ENCODE assay signal across 10 mouse cellular contexts in genomic region chr9:71168511-71168910, GRCm38 (mm10). TPM values are rescaled to one million over a fixed set of nuclear protein-coding genes. Genes with fewer than 3 reads are reported as not detected.
A peak's percentile ranks its signal among the peaks of the same experiment; 100 is the strongest.
DNase-seq lines count a peak whose midpoint lies in the region; ATAC-seq and TF ChIP-seq lines count a peak whose summit lies in the region.
"Had no signal": no experiment of that assay in that cellular context is flagged by ENCODE, and none has a peak within 500 bp of the region (broad histone marks: within the 10 kb centered on the region; RNA-seq: fewer than 3 reads in every experiment).

Aqp9 (minus strand) TSS chr9:71168682.

- H3K79me2 ChIP-seq in MEL (ENCODE audit: control insufficient read depth, insufficient read depth, low read length, poor library complexity), result peaks cover 3% of the 10 kb centered on the region

- TF ChIP-seq CTCF in MEL (IDR thresholded peaks at IDR 0.05 in 2 of 3, conservative IDR thresholded peaks at IDR 0.05 in 1 of 3; ENCODE audit: control insufficient read depth in 1 of 3, insufficient read depth in 1 of 3, low read depth in 2 of 3, low read length in 3 of 3, poor library complexity in 1 of 3, severe bottlenecking in 1 of 3), result no peak

- no peak for TF ChIP-seq POLR2A in MEL (IDR thresholded peaks at IDR 0.05; ENCODE audit: control insufficient read depth in 1 of 2, insufficient read depth in 1 of 2, low read depth in 1 of 2, low read length in 2 of 2, poor library complexity in 1 of 2)

- H3K4me1 ChIP-seq in hindbrain, embryonic 15.5 days (replicated peaks), result peaks cover 14% of the 10 kb centered on the region
- H3K4me1 ChIP-seq in hindbrain, embryonic 11.5 days (replicated peaks; ENCODE audit: control insufficient read depth, insufficient read depth, low read length), result no peaks in the 10 kb centered on the region
- peaks cover 19 to 33% of the 10 kb centered on the region in 2 experiments for H3K4me1 ChIP-seq in MEL (ENCODE audit: control insufficient read depth in 1 of 2, insufficient read depth in 2 of 2, low read length in 2 of 2)
- H3K4me1 ChIP-seq in liver, embryonic 15.5 days (replicated peaks), result peaks cover 73% of the 10 kb centered on the region

- H3K9me3 ChIP-seq in hindbrain, embryonic 15.5 days, result no peaks in the 10 kb centered on the region
- H3K9me3 ChIP-seq in hindbrain, embryonic 11.5 days (ENCODE audit: control insufficient read depth, low read length), result no peaks in the 10 kb centered on the region
- no peaks in the 10 kb centered on the region for H3K9me3 ChIP-seq in MEL (replicated peaks; ENCODE audit: insufficient read depth, low read length)
- no peaks in the 10 kb centered on the region for H3K9me3 ChIP-seq in liver, embryonic 15.5 days (replicated peaks)

- H3K4me2 ChIP-seq in hindbrain, embryonic 15.5 days, result no peak within 1 kb of the TSS
- no peak within 1 kb of the TSS for H3K4me2 ChIP-seq in hindbrain, embryonic 11.5 days (replicated peaks; ENCODE audit: low read depth, low read length)
- peak within 1 kb of the TSS; percentile 60 for H3K4me2 ChIP-seq in liver, embryonic 15.5 days

- H3K36me3 ChIP-seq in hindbrain, embryonic 15.5 days, result no peaks in the 10 kb centered on the region
- H3K36me3 ChIP-seq in hindbrain, embryonic 11.5 days (ENCODE audit: control insufficient read depth, insufficient read depth, low read length), result no peaks in the 10 kb centered on the region
- peaks cover 0 to 37% of the 10 kb centered on the region in 2 experiments; a peak in 2 of 4 replicates for H3K36me3 ChIP-seq in MEL (ENCODE audit: control insufficient read depth in 1 of 2, insufficient read depth in 2 of 2, low read length in 2 of 2)
- H3K36me3 ChIP-seq in liver, embryonic 15.5 days (replicated peaks), result no peaks in the 10 kb centered on the region

- TF ChIP-seq EP300 in MEL (IDR thresholded peaks at IDR 0.05; ENCODE audit: low read depth in 1 of 2, low read length in 2 of 2), result no peak

- H3K27me3 ChIP-seq in hindbrain, embryonic 15.5 days, result no peaks in the 10 kb centered on the region
- no peaks in the 10 kb centered on the region for H3K27me3 ChIP-seq in hindbrain, embryonic 11.5 days (ENCODE audit: control insufficient read depth, insufficient read depth, low read length)
- H3K27me3 ChIP-seq in MEL (ENCODE audit: control insufficient read depth in 1 of 2, insufficient read depth in 2 of 2, low read length in 2 of 2), result no peaks in the 10 kb centered on the region
- no peaks in the 10 kb centered on the region for H3K27me3 ChIP-seq in liver, embryonic 15.5 days

- H3K4me3 ChIP-seq in hindbrain, embryonic 15.5 days, result no peak within 1 kb of the TSS
- H3K4me3 ChIP-seq in hindbrain, embryonic 11.5 days (ENCODE audit: low read depth, low read length), result no peak within 1 kb of the TSS
- H3K4me3 ChIP-seq in MEL (ENCODE audit: control insufficient read depth in 1 of 2, insufficient read depth in 1 of 2, low read depth in 2 of 2, low read length in 2 of 2), result no peak within 1 kb of the TSS
- H3K4me3 ChIP-seq in liver, embryonic 15.5 days (replicated peaks), result no peak within 1 kb of the TSS

- ATAC-seq in hindbrain, embryonic 15.5 days (ENCODE audit: low FRiP score, low read depth), result no peak
- no peak for ATAC-seq in hindbrain, embryonic 11.5 days (ENCODE audit: low FRiP score)
- no peak for ATAC-seq in erythroblast, adult 5-6 weeks (replicated peaks; ENCODE audit: low FRiP score, poor library complexity, severe bottlenecking)
- no peak for ATAC-seq in liver, embryonic 15.5 days (ENCODE audit: insufficient read depth)
- ATAC-seq: Patski had no signal

- DNase-seq in hindbrain, embryonic 11.5 days (ENCODE audit: low spot score), result no peak
- no peak for DNase-seq in MEL (ENCODE audit: low read depth, low spot score)
- DNase-seq in ovary, postnatal 36 days (ENCODE audit: low spot score), result no peak
- DNase-seq in MN1 (ENCODE audit: low spot score), result no peak
- no peak for DNase-seq in layer of hippocampus, postnatal 36 days
- DNase-seq: lung, postnatal 36 days had no signal

- H3K27ac ChIP-seq in hindbrain, embryonic 15.5 days (replicated peaks), result peak within 1 kb of the TSS; percentile 72
- no peak within 1 kb of the TSS for H3K27ac ChIP-seq in hindbrain, embryonic 11.5 days (ENCODE audit: low read depth, low read length)
- H3K27ac ChIP-seq in MEL (ENCODE audit: control insufficient read depth, low read depth, low read length), result no peak within 1 kb of the TSS
- peak within 1 kb of the TSS; percentile 97 for H3K27ac ChIP-seq in liver, embryonic 15.5 days (replicated peaks)

- TF ChIP-seq RAD21 in MEL (IDR thresholded peaks at IDR 0.05; ENCODE audit: low read depth, low read length), result no peak

- no peak within 1 kb of the TSS for H3K9ac ChIP-seq in hindbrain, embryonic 15.5 days
- H3K9ac ChIP-seq in hindbrain, embryonic 11.5 days (ENCODE audit: low read depth, low read length), result no peak within 1 kb of the TSS
- H3K9ac ChIP-seq in MEL (ENCODE audit: control insufficient read depth, low read depth, low read length, poor library complexity, severe bottlenecking), result no peak within 1 kb of the TSS
- H3K9ac ChIP-seq in liver, embryonic 15.5 days, result peak within 1 kb of the TSS; percentile 25; the same call in 1 of the 2 replicates

- WGBS in hindbrain, embryonic 15.5 days, result 41% methylated on average over 12 of the region's 12 CpGs
- WGBS in hindbrain, embryonic 11.5 days, result 55% methylated on average over 12 of the region's 12 CpGs
- 51% methylated on average over 12 of the region's 12 CpGs for WGBS in liver, embryonic 15.5 days (ENCODE audit: insufficient replicate concordance)

TF ChIP-seq in MEL, 35 proteins besides CTCF, POLR2A, EP300 and RAD21:
- TF ChIP-seq SMC3 (IDR thresholded peaks at IDR 0.05; ENCODE audit: low read depth, low read length) (no peak), KAT2A (conservative IDR thresholded peaks at IDR 0.05; ENCODE audit: low read depth, low read length) (no peak), ETS1 (IDR thresholded peaks at IDR 0.05; ENCODE audit: low read depth, low read length) (no peak), ZC3H11A (IDR thresholded peaks at IDR 0.05; ENCODE audit: low read depth, low read length) (no peak)
TF ChIP-seq in MEL: peak in this region for 0.

RNA-seq across cellular contexts. Expression of gene Aqp9, which starts in this region (rescaled TPM):
- 1.3 and 1.4 TPM in 2 replicates for polyA plus RNA-seq in hindbrain, embryonic 15.5 days (2015; fragmentation: Nextera tagmentation; extraction: Ambion mirVana)
- 0.08 TPM in 1 of 2 replicates, not detected in the other for polyA plus RNA-seq in hindbrain, embryonic 11.5 days (2014; fragmentation: Nextera tagmentation; extraction: Ambion mirVana)
- 64.8 and 74.3 TPM in 2 replicates for total RNA-seq in MEL (2012; rRNA removed)
- polyA plus RNA-seq in MEL (2012; ENCODE audit: insufficient read depth in 1 of 2, insufficient read length in 2 of 2, low read depth in 1 of 2, low replicate concordance in 2 of 2, missing spikeins in 1 of 2), result 10 to 100 TPM in 1 of 2 experiments, not detected in 1; 76.1 TPM
- 128 and 166 TPM in 2 replicates for total RNA-seq in erythroblast, adult 5-6 weeks (2015; ENCODE audit: low replicate concordance)
- total RNA-seq in erythroblast, adult 5-6 weeks (2017; ENCODE audit: low replicate concordance), result 163 and 167 TPM in 2 replicates
- 7.7 and 8.2 TPM in 2 replicates for polyA plus RNA-seq in liver, embryonic 15.5 days (2015; fragmentation: Nextera tagmentation; extraction: Ambion mirVana)
- total RNA-seq in layer of hippocampus, postnatal 36 days (2021), result 1 to 10 TPM; 2.1 to 3.4 TPM

Comparison
In these comparisons a context has a peak if more than half of its experiments do, and no peak if none do; other contexts are left out.
1. RNA of gene Aqp9 (total RNA-seq): 128 to 167 TPM in erythroblast, adult 5-6 weeks and 64.8 to 74.3 TPM in MEL; 2.1 to 3.4 TPM in layer of hippocampus, postnatal 36 days; every median in the first group is over 10 times any median in the second.
2. H3K27ac ChIP-seq: peak in hindbrain, embryonic 15.5 days (single experiment) and liver, embryonic 15.5 days (single experiment); none in hindbrain, embryonic 11.5 days (single experiment) and MEL (single experiment).